Mouse (Mus musculus) pancreas, adult 10 weeks (tissue): ENCODE measurements around the gene Olfr1505. TPM values are rescaled to one million over a fixed set of nuclear protein-coding genes. Genes with fewer than 3 reads are reported as not detected.

Experiments used
- polyA plus RNA-seq: library from polyadenylated mRNA; stranded (reverse); fragments of 350-450 nt; fragmentation: Illumina TruSeq; extraction: RNeasy Lipid Tissue Mini Kit (QIAGEN cat#74804); gene quantifications from one replicate; pipeline ENCODE4 v1.2.3, GENCODE M21; 2015; ENCODE audit warnings: low read depth, low replicate concordance; ENCODE audit not compliant: insufficient read depth

The Olfr1505 gene
- not detected for polyA plus RNA-seq

GRCm38 (mm10) chr19:13913230-13913629 is at the start of gene Olfr1505:
Gene Olfr1505, plus strand, starts transcription at chr19:13913530.

GRCm38 (mm10) chr19:13897828-13898227 is 15.5 kb upstream of the Olfr1505 start, which contains the start of gene Olfr1504:
Gene Olfr1504, minus strand, starts transcription at chr19:13897928.

Other genes starting within 250 kb of the Olfr1505 start
- not detected for gene Olfr1491, start 216.3 kb upstream of the Olfr1505 start, polyA plus RNA-seq
- not detected for gene Olfr1493-ps1, start 190.3 kb upstream of the Olfr1505 start, polyA plus RNA-seq
- not detected for gene Olfr1494, start 173.8 kb upstream of the Olfr1505 start, polyA plus RNA-seq
- gene Olfr1495, start 148.9 kb upstream of the Olfr1505 start, polyA plus RNA-seq = not detected
- not detected for gene Olfr1496, start 135.7 kb upstream of the Olfr1505 start, polyA plus RNA-seq
- not detected for gene Olfr1497, start 115.3 kb upstream of the Olfr1505 start, polyA plus RNA-seq
- gene Olfr1499, start 94.1 kb upstream of the Olfr1505 start, polyA plus RNA-seq = not detected
- not detected for gene Olfr1500, start 83.0 kb upstream of the Olfr1505 start, polyA plus RNA-seq
- gene Olfr1501, start 62.8 kb upstream of the Olfr1505 start, polyA plus RNA-seq = not detected
- gene Olfr1502, start 51.7 kb upstream of the Olfr1505 start, polyA plus RNA-seq = not detected
- not detected for gene Olfr1504, start 15.6 kb upstream of the Olfr1505 start, polyA plus RNA-seq